Mouse (Mus musculus): ENCODE data around the gene Irf8. TPM values are rescaled to one million over a fixed set of nuclear protein-coding genes. Genes with fewer than 3 reads are reported as not detected.
"Not testable (repeated sequence)": the region's sequence is repeated elsewhere in the genome, so short reads cannot be mapped to it uniquely, and the experiment has no call there.

The Irf8 gene
- total RNA-seq, 1 experiment from 2014 or later, result 18.7 TPM

DNA sequence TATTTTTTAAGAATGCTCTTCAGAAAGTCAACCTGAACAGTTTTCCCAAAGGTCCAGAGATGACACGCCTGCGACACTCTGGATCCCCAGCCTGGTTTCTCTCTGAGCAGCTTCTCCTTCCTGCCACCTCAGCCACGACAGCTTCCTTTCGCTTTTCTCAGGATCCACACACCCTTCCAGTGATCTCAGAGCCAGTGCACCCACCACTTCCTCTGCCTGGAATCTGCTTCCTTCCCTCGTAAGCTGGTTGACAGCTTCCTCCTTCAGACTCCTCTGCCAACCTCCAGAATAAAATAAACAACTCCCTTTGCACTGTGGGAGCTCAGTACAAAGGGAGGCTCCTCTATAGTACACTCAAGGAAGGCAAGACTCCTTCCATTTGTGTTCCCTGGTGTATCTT is 27.1 kb downstream of the Irf8 start:
- ATAC-seq (replicated peaks in 1 of 2; ENCODE audit: insufficient read depth in 1 of 2, low FRiP score in 2 of 2, low TSS enrichment in 1 of 2, low read depth in 1 of 2, poor library complexity in 2 of 2, severe bottlenecking in 2 of 2), result peak in 1 of 2 experiments; percentile 25; a peak in 2 of 4 replicates

DNA sequence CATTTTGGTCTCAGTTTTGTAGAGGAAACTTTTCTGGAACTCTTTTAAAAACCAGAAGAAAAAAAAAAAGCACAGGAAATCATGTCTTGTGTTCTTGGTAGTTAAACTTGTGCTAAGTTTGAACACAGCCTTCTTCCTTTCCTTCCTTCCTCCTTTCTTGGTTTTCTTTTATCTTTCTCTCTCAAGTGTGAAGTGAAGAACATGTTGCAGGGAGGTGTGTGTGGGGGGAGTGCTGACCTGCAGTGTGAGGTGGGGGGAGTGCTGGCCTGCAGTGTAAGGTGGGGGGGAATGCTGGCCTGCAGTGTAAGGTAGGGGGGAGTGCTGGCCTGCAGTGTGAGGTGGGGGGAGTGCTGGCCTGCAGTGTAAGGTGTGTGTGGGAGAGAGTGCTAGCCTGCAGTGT is 28.5 kb downstream of the Irf8 start:
- ATAC-seq (replicated peaks in 1 of 2; ENCODE audit: insufficient read depth in 1 of 2, low FRiP score in 2 of 2, low TSS enrichment in 1 of 2, low read depth in 1 of 2, poor library complexity in 2 of 2, severe bottlenecking in 2 of 2), result no peak

GRCm38 (mm10) chr8:120766622-120767021 is 30.5 kb downstream of the Irf8 start:
- ATAC-seq (replicated peaks in 1 of 2; ENCODE audit: insufficient read depth in 1 of 2, low FRiP score in 2 of 2, low TSS enrichment in 1 of 2, low read depth in 1 of 2, poor library complexity in 2 of 2, severe bottlenecking in 2 of 2), result peak in 1 of 2 experiments; percentile 75; a peak in 2 of 4 replicates

- peak in 1 of 2 experiments; percentile 16; a peak in 1 of 4 replicates for ATAC-seq (replicated peaks in 1 of 2; ENCODE audit: insufficient read depth in 1 of 2, low FRiP score in 2 of 2, low TSS enrichment in 1 of 2, low read depth in 1 of 2, poor library complexity in 2 of 2, severe bottlenecking in 2 of 2)
Observed at GRCm38 (mm10) chr8:120768454-120769218, 32.5 kb downstream of the Irf8 start.

DNA sequence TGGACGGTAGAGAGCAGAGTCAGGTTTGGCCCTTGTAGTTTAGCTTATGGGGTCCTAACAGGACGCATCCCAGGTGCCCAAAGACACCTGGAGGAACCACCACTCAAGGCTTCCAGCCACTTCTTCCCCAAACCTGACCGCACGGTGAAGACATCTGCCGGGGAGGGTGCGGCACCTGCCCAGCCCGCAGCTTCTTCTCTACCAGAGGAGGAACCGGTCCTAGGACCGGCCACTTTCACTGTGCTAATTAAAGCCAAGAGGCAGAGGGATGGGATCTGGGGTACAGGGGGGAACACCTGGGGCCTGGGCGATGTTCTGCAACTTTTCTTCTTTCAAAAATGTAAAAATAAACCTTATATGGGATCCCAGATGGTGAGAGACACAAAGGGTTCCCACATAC is 41.0 kb downstream of the Irf8 start:
- no peak for ATAC-seq (replicated peaks in 1 of 2; ENCODE audit: insufficient read depth in 1 of 2, low FRiP score in 2 of 2, low TSS enrichment in 1 of 2, low read depth in 1 of 2, poor library complexity in 2 of 2, severe bottlenecking in 2 of 2)

- no peak for ATAC-seq (replicated peaks in 1 of 2; ENCODE audit: insufficient read depth in 1 of 2, low FRiP score in 2 of 2, low TSS enrichment in 1 of 2, low read depth in 1 of 2, poor library complexity in 2 of 2, severe bottlenecking in 2 of 2)
Observed at GRCm38 (mm10) chr8:120777732-120778131, 41.6 kb downstream of the Irf8 start.

GRCm38 (mm10) chr8:120779106-120779505 is 42.9 kb downstream of the Irf8 start:
- no peak for ATAC-seq (replicated peaks in 1 of 2; ENCODE audit: insufficient read depth in 1 of 2, low FRiP score in 2 of 2, low TSS enrichment in 1 of 2, low read depth in 1 of 2, poor library complexity in 2 of 2, severe bottlenecking in 2 of 2)

DNA sequence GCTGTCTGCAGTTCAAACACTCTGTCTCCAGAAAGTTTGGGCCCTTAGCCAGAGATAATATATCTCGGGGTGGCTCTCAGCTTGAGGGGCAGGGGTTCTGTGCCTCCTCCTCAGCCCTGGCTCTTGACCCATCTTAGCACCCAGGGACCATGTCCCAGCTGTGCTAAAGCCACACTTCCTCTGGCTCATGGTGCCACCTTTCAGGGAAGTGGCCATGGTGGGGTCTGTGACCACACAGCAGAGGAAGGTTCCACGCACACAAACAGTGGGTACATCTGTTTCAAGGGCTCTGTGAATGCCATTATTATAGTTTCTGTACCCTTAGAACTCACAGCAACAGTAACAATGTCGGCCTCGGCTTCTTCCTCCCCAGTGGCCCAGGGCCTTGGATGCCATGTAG is 47.6 kb downstream of the Irf8 start:
- ATAC-seq (replicated peaks in 1 of 2; ENCODE audit: insufficient read depth in 1 of 2, low FRiP score in 2 of 2, low TSS enrichment in 1 of 2, low read depth in 1 of 2, poor library complexity in 2 of 2, severe bottlenecking in 2 of 2), result no peak

- no peak for ATAC-seq (replicated peaks in 1 of 2; ENCODE audit: insufficient read depth in 1 of 2, low FRiP score in 2 of 2, low TSS enrichment in 1 of 2, low read depth in 1 of 2, poor library complexity in 2 of 2, severe bottlenecking in 2 of 2)
Observed at GRCm38 (mm10) chr8:120786753-120787152, 50.6 kb downstream of the Irf8 start.

GRCm38 (mm10) chr8:120787631-120788030 is 51.5 kb downstream of the Irf8 start:
- no peak for ATAC-seq (replicated peaks in 1 of 2; ENCODE audit: insufficient read depth in 1 of 2, low FRiP score in 2 of 2, low TSS enrichment in 1 of 2, low read depth in 1 of 2, poor library complexity in 2 of 2, severe bottlenecking in 2 of 2)

- peak; percentile 43 to 50; a peak in 3 of 4 replicates for ATAC-seq (replicated peaks in 1 of 2; ENCODE audit: insufficient read depth in 1 of 2, low FRiP score in 2 of 2, low TSS enrichment in 1 of 2, low read depth in 1 of 2, poor library complexity in 2 of 2, severe bottlenecking in 2 of 2)
Observed at GRCm38 (mm10) chr8:120792710-120793109, 56.6 kb downstream of the Irf8 start.

DNA sequence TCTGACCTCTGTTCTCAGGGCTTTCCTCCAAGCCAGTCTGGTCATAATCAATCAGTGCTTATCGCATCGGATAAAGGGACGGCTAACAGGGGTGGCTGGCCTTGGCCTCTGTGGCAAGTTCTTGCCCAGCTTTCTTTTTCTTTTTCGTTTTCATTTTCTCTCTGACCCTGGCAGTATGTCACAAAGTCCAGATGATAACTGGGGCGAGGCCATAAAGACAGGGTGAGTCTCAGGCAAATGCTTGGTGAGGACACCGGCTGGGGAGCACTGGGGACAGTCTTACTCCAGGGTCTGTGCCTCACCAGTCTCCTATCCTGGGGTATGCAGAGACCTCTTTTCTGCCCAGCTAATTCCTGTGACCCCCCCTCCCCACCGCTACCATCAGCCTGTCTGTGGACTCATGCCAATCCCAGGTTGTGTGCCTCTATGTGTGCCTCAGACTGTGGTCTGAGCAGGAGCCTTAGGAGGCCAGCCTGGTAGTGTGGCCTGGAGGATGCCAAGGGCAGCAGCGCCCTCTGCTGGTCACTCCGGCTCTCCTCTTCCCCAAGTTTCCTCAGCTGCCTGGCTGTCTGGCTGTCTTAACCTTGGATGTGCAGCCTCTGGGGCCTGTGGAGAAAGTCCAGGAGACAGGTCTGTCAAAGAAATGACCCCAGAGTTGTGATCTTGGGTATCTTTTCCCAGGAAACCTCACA is 59.9 kb downstream of the Irf8 start:
- peak; percentile 47 to 61 for ATAC-seq (replicated peaks in 1 of 2; ENCODE audit: insufficient read depth in 1 of 2, low FRiP score in 2 of 2, low TSS enrichment in 1 of 2, low read depth in 1 of 2, poor library complexity in 2 of 2, severe bottlenecking in 2 of 2)

DNA sequence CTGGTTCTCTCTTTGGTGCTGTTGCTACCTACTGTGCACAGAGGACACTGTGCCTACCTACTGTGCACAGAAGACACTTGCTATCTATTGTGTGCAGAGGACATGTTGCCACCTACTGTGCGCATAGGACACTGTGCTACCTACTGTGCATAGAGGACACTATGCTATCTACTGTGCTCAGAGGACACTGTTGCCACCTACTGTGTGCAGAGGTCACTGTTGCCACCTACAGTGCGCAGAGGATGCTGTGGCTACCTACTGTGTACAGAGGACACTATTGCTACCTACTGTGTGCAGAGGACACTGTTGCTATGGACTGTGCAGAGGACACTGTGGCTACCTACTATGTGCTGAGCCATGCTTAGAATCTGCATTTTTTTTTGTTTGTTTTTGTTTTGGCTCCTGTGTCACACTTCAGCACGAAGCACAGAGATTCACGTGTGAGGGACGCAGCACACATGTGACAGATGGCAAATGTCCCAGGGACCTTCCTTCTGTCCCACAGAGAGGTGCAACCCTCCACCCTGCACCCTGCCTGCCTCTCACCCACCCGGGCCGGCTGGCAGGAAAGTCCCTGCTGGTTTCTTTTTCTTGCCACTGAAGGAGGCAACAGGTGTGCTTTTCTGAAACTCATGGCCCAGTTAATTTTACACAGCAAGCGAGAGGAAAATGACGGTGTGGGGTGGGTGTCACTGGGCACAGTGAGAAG is 61.0 kb downstream of the Irf8 start:
- no peak for ATAC-seq (replicated peaks in 1 of 2; ENCODE audit: insufficient read depth in 1 of 2, low FRiP score in 2 of 2, low TSS enrichment in 1 of 2, low read depth in 1 of 2, poor library complexity in 2 of 2, severe bottlenecking in 2 of 2)

GRCm38 (mm10) chr8:120800308-120800865 is 64.2 kb downstream of the Irf8 start:
- ATAC-seq (replicated peaks in 1 of 2; ENCODE audit: insufficient read depth in 1 of 2, low FRiP score in 2 of 2, low TSS enrichment in 1 of 2, low read depth in 1 of 2, poor library complexity in 2 of 2, severe bottlenecking in 2 of 2), result peak in 1 of 2 experiments; percentile 39; a peak in 1 of 4 replicates

GRCm38 (mm10) chr8:120803661-120804375 is 67.7 kb downstream of the Irf8 start:
- ATAC-seq (replicated peaks in 1 of 2; ENCODE audit: insufficient read depth in 1 of 2, low FRiP score in 2 of 2, low TSS enrichment in 1 of 2, low read depth in 1 of 2, poor library complexity in 2 of 2, severe bottlenecking in 2 of 2), result not testable (repeated sequence)

DNA sequence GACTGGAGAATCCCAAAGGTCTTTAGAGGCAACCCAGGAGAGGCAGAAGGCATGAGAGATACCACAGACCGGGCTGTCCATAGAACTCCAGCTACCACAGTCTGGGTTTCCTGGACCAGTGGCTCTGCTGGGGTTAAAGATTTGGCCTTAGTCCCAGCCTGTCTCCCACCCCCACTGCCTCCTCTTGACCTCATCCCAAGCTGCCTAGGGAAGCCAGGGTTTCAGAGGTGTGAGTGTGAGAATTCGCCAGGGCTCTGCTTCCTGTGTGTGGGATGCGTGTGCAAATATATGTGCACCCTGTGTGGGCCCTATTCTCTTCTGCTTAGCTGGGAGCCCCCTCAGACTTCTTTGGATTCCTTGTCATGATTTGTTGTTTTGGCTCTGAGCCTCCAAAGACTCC is 68.6 kb downstream of the Irf8 start:
- ATAC-seq (replicated peaks in 1 of 2; ENCODE audit: insufficient read depth in 1 of 2, low FRiP score in 2 of 2, low TSS enrichment in 1 of 2, low read depth in 1 of 2, poor library complexity in 2 of 2, severe bottlenecking in 2 of 2), result no peak

Data from hematopoietic stem cell, adult 5-6 weeks (primary cell).